Mouse (Mus musculus) left cerebral cortex, postnatal 4 days (tissue): Measurements from ENCODE around the gene Gm3327. TPM values are rescaled to one million over a fixed set of nuclear protein-coding genes. Genes with fewer than 3 reads are reported as not detected.
"Not testable (repeated sequence)": the region's sequence is repeated elsewhere in the genome, so short reads cannot be mapped to it uniquely, and the experiment has no call there.

Experiments used
- DNase-seq: peaks from one replicate; pipeline ENCODE4 v3.0.0-alpha.2; 2022
- intact Hi-C: fragments of 180-260 bp; cut with DNase I; formaldehyde crosslinking; loops from one replicate; pipeline ENCODE4 v1.15.1; 2025
- total RNA-seq, 2 experiments: library from RNA; stranded (reverse); gene quantifications; 2 replicates each; pipeline ENCODE4 v1.2.3; 2021

Gm3327 gene
- not detected for total RNA-seq

DNA sequence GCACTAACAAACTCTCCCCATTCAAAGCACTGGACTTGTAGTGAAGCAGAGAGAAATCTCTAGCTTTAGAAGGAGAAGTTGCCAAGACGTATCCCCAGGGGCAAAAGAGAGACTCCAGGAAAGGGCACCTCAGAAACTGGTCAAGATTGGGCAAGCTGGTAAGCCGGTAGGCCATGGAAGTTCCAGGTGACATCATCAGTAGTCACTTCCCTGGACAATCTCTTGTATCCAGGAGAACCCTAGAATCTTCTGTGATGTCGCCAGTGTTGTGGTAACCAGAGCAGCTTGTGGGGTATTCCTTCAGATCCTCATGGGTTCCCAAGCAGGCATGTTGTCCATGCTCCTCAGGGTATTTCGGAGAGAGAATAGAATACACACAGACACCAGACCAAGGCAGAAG is at the start of gene Gm3327:
TSS of gene Gm3327 (plus strand) at position 301 of the 400 bp plus-strand sequence.
- DNase-seq, intact Hi-C loops: not testable (repeated sequence)

GRCm38 (mm10) chr14:44077785-44078341 is 45.8 kb upstream of the Gm3327 start:
- intact Hi-C loops, DNase-seq: not testable (repeated sequence)

GRCm38 (mm10) chr14:44086588-44086987 is 37.1 kb upstream of the Gm3327 start:
- DNase-seq, intact Hi-C loops: not testable (repeated sequence)

DNA sequence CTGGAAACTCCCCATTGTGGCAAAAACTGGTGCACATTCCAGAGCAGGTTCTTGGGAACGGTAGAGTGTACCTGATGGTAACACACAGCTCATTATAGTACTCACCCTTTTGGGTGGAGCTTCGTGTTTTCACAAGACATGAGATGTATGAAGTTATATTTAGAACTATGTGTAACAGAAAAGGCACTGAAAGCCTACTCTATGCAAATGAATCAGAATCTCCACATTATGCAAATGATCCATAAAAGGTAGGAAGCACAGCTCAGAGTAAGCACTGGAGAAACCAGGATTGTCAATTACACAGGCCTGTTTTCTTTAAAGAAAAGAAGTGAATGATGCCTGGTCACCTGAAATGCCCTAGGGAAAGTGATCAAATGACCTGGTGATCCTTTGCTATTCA is 36.1 kb upstream of the Gm3327 start:
- intact Hi-C loops, DNase-seq: not testable (repeated sequence)

DNA sequence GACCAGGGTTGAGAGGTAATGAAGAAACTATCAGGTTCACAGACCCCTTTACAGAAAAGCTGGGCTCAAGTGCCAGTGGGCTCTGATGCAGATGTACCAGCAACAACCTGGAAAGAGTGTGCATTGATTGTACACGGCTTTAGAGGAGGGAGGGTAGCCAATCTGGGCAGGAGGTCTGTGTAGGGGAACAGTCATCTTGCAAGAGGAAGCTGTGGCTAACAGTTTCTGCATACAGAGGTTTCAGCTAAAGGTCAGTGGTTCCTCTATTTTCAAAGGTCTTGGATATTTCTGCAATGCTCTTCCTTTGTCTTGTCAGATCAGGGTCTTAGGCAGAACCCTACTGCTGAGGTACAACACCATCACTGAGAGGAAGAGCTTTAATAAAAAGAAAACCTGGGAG is 32.1 kb upstream of the Gm3327 start:
- DNase-seq, intact Hi-C loops: not testable (repeated sequence)

GRCm38 (mm10) chr14:44094445-44094844 is 29.2 kb upstream of the Gm3327 start:
- intact Hi-C loops, DNase-seq: not testable (repeated sequence)

- intact Hi-C loops, DNase-seq: not testable (repeated sequence)
Observed at GRCm38 (mm10) chr14:44100030-44100429, 23.6 kb upstream of the Gm3327 start.

DNA sequence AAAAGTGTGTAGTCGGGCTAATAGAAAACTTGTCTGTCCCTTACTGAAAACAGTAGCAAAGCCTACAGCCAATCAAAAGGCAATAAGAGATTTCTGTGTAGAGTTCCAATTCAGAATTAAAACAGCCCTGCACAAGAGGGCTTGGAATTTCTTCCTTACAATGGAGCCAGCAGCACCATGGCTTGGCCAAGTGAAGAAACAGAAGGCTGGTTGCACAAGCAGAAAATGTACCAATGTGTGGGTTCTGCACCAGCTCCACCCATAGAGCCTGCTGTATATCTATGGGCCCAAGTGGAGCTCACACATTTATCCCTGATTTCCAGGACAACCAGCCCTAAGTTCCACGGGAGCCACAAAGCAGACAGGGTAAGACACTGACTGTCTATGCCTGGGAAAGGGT is 21.3 kb upstream of the Gm3327 start, which contains the start of gene Ear2:
TSS of gene Ear2 (plus strand) at position 301 of the 400 bp plus-strand sequence.
- intact Hi-C loops, DNase-seq: not testable (repeated sequence)

- intact Hi-C loops: no loop called here
- DNase-seq: no peak
Observed at GRCm38 (mm10) chr14:44110981-44111380, 12.7 kb upstream of the Gm3327 start.

Other genes with a start within 250 kb of the Gm3327 start
- gene Ear1, start 248.3 kb upstream of the Gm3327 start, total RNA-seq: not detected
- not detected for gene Ear10, start 200.3 kb upstream of the Gm3327 start, total RNA-seq
- under 1 TPM; 0.77 to 0.78 TPM for gene Gm8113, start 198.5 kb upstream of the Gm3327 start, total RNA-seq
- gene Ang5, start 166.8 kb upstream of the Gm3327 start, total RNA-seq: not detected
- gene Ang6, start 121.6 kb upstream of the Gm3327 start, total RNA-seq: not detected
- under 1 TPM in 1 of 2 experiments, not detected in 1; 0.76 TPM for gene Ear2, start 21.2 kb upstream of the Gm3327 start, total RNA-seq
- not detected for gene Gm8212, start 73.8 kb downstream of the Gm3327 start, total RNA-seq
- gene 4930503E14Rik, start 89.4 kb downstream of the Gm3327 start, total RNA-seq: not detected
- not detected for gene Gm8220, start 161.7 kb downstream of the Gm3327 start, total RNA-seq
- not detected for gene Gm5930, start 214.7 kb downstream of the Gm3327 start, total RNA-seq
- not detected for gene Gm8229, start 241.5 kb downstream of the Gm3327 start, total RNA-seq